Mouse (Mus musculus) heart, postnatal 36 days (tissue): Measurements from ENCODE around the gene Psmc5. TPM values are rescaled to one million over a fixed set of nuclear protein-coding genes. Genes with fewer than 3 reads are reported as not detected.

Source experiments
- DNase-seq, 2 experiments: peaks; one replicate each; pipeline ENCODE4 v3.0.0; 2021 to 2022
- intact Hi-C: fragments of 180-260 bp; cut with DNase I; formaldehyde crosslinking; loops from one replicate; pipeline ENCODE4 v1.15.1; 2025
- total RNA-seq, 2 experiments: library from RNA; stranded (reverse); gene quantifications; 2 replicates each; pipeline ENCODE4 v1.2.3; 2021

Psmc5 gene
- total RNA-seq, 2 experiments from 2014 or later, result 102 to 105 TPM

- DNase-seq, result peak; percentile 83 to 86
- intact Hi-C loops, result no loop called here
These were observed 12.5 kb downstream of the Psmc5 start for GRCm38 (mm10) chr11:106268326-106269059.

DNA sequence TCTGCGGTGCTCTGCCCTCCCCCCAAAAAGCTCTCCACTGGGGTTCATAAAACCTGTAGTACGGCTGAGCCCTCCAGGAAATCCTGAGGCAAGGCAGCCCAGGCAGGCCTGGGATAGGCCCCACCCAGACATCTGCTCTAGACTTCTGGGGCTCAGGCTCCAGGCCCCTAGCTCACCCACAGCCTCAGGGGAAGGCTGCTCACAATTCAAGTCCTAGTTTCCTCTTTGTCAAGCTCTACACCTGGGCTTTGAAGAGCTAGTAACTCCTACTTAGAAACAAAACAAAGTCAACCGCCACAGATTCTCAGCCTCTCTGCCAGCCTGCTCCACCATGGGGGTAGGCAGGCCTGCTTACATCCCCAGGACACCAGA, 13.1 kb downstream of the Psmc5 start:
- intact Hi-C loops, result no loop called here
- DNase-seq, result peak in 1 of 2 experiments; percentile 50

GRCm38 (mm10) chr11:106271131-106271793, 15.3 kb downstream of the Psmc5 start:
- intact Hi-C loops, result loop anchor here (10.0 kb wide), 1 partner anchor 344 kb away; the partner anchor contains the start of gene Tex2
- no peak for DNase-seq

- intact Hi-C loops, result loop anchor here (1.0 to 10.0 kb wide), 3 partner anchors 16 to 343 kb away; partner anchors contain the start of genes Ccdc47, Ddx42, Ftsj3 and Psmc5
- DNase-seq, result peak; percentile 44 to 56
These were observed 16.1 kb downstream of the Psmc5 start for GRCm38 (mm10) chr11:106271794-106272643.

GRCm38 (mm10) chr11:106272644-106273310, 16.8 kb downstream of the Psmc5 start, which contains the start of gene Smarcd2:
TSS of gene Smarcd2 (minus strand) at chr11:106272972.
- peak; percentile 99 for DNase-seq
- intact Hi-C loops, result loop anchor here (1.0 to 10.0 kb wide), 3 partner anchors 16 to 342 kb away; partner anchors contain the start of genes Ccdc47, Ddx42, Ftsj3 and Psmc5

- no peak for DNase-seq
- intact Hi-C loops, result loop anchor here (2.0 to 10.0 kb wide), 2 partner anchors 56 to 342 kb away; partner anchors contain the start of genes Ccdc47, Ddx42 and Tex2
These were observed 17.3 kb downstream of the Psmc5 start for GRCm38 (mm10) chr11:106273311-106273684.

- intact Hi-C loops, result loop anchor here (2.0 to 10.0 kb wide), 2 partner anchors 57 to 341 kb away; partner anchors contain the start of genes Ccdc47, Ddx42 and Tex2
- no peak for DNase-seq
These were observed 17.9 kb downstream of the Psmc5 start for GRCm38 (mm10) chr11:106273811-106274210.

DNA sequence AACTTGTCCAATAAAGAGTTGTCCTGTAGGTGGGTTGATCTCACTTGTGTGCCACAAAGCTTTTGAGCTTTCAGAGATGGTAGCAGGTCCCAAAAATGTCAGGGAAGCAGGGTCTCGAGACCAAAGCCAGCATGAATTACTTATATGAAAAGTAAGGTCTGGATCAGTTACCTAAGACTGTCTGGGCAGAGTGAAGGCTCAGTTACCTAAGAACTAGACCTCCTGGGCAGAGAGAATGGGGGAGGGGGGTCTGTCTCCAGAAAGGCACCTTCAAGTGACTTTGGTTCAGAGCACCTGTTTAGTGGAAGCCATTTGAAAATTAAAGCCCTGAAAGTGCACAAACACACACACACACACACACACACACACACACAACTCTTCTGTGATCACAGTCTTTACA, 18.4 kb downstream of the Psmc5 start:
- intact Hi-C loops, result loop anchor here (10.0 kb wide), 1 partner anchor 340 kb away; the partner anchor contains the start of gene Tex2
- no peak for DNase-seq

DNA sequence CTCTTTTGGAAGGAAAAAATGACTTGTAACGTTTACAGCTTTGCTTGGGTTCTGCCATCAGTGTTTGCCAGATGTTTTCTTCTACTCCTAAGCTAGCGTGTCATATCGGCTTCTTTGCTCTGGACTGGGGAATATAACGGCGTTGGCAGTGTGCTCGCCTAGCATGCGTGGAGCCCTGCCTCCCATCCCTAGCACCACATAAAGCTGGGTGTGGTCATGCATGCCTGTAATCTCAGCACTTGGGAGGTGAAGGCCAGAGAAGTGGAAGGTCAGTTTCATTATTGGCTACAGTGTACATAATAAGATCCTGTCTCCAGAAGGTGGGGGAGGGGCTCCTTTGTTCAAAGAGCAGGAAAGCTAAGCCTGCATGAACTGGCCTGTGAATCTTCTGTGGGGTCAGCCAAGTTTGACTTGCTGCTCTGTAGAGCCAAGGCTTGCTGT, 19.0 kb downstream of the Psmc5 start:
- intact Hi-C loops, result loop anchor here (10.0 kb wide), 1 partner anchor 340 kb away; the partner anchor contains the start of gene Tex2
- no peak for DNase-seq

- intact Hi-C loops, result loop anchor here (10.0 kb wide), 1 partner anchor 338 kb away; the partner anchor contains the start of gene Tex2
These were observed 20.5 kb downstream of the Psmc5 start, which contains the start of gene Tcam1 for GRCm38 (mm10) chr11:106276454-106276853. TSS of gene Tcam1 (plus strand) at chr11:106276672.

GRCm38 (mm10) chr11:106282452-106282851, 26.5 kb downstream of the Psmc5 start:
- intact Hi-C loops, result no loop called here
- DNase-seq, result no peak

More at GRCm38 (mm10) chr11:106276454-106276853, 20.5 kb downstream of the Psmc5 start, which contains the start of gene Tcam1:
- DNase-seq, result peak; percentile 92 to 98

DNA sequence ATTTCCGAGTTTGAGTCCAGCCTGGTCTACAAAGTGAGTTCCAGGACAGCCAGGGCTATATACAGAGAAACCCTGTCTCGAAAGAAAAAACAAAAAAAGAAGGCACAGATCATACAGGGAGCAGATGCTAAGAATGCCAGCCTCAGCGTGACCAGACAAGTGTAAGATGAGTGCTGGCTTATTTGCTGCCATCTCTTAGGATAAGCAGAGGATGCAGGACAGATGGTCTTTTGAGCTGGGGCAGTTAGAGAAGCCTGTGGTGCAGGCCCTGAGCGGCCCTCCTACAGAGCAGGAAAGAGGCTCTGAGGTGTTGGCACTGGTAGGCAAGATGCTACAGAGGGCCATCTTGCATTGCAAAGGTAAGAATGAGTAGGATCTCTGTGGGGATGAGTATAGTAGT, 27.4 kb downstream of the Psmc5 start:
- DNase-seq, result no peak
- intact Hi-C loops, result no loop called here

DNA sequence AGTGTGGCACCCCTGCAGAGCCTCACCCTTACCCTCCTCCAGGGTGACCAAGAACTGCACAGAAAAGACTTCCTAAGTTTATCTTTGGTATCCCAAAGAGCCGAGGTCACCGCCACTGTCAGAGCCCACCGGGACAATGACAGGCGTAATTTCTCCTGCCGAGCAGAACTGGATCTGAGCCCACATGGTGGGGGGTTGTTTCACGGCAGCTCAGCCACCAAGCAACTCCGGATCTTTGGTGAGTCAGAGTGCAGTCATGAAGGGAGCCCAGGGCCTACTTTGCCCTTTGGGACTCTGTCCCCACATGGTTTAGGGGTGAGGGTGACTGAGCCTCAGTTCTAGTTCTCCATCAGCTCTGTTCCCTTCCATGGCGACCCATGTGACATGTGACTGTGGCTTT, 28.2 kb downstream of the Psmc5 start:
- DNase-seq, result no peak
- intact Hi-C loops, result no loop called here

DNA sequence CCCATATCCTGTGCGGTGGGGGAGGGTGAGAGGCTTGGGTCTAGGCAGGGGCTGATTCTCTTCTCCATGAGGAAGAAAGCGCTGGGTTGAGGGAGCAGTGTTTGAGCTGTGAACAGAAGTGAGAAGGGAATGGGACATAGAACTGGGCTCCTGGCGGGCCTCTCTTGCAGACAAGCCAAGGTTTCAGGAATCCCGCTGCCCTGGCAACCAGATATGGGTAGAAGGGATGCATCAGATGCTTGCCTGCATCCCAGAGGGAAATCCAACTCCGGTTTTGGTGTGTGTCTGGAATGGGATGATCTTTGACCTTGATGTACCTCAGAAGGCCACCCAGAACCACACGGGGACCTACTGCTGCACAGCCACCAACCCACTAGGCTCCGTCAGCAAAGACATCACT, 30.3 kb downstream of the Psmc5 start:
- intact Hi-C loops, result no loop called here

DNA sequence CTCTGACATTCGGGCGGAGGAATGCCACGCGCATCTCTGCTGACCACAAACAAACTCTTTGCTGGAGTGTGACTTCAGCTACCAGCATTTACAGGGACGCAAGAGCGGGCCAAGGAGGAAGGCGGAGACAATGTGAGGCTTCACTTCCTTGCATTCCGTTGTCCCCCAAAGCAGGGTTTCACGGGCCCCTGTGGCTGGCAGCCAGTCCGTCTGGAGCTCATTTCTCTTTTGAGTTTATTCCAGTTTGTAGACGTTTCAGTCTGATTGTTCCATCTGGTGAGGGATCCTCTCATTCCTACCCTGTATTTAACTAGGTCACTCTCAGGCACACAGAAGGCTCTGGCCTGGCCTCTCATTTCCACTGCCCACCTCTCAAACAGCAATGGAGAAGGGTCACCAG, 31.0 kb downstream of the Psmc5 start:
- no peak for DNase-seq

More for the DNA sequence above, 30.3 kb downstream of the Psmc5 start:
- no peak for DNase-seq

DNA sequence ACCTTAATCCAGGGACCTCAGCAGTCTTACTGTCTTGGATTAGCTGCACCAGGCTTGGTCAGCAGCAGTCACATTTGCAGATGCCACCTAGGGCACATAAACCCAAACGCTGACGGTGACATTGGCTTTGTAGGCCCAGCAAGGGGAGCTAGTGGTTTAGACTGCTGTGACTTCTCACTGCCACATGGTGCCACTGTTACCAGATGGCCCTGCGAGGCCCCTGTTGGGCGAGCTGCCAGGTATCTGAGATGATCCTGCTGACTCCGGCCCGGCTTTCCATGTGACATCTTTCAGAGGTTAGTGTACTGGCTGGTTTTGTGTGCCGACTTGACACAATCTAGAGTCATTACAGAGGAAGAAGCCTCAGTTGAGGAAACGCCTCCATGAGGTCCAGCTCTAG, 33.4 kb downstream of the Psmc5 start:
- peak; percentile 48 for DNase-seq
- intact Hi-C loops, result no loop called here

More for the DNA sequence above, 31.0 kb downstream of the Psmc5 start:
- intact Hi-C loops, result no loop called here

DNA sequence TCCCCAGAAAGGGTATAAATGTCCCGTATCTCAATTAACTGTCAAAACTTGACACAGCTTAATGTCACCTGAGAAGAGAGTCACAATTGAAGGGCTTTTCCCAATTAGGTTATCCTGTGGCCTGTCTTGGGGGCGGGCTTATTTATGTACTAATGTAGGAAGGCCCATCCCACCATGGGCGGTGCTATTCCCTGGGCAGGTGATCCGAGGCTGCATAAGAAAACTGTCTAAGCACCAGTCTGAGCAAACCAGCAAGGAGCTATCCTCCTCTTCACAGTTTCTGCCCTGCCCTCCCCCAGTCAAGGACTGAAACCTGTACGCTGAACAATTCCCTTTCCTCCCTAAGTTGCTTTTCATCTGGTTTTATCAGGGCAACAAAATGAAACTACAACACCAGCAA, 34.4 kb downstream of the Psmc5 start:
- intact Hi-C loops, result no loop called here
- DNase-seq, result no peak

- intact Hi-C loops, result no loop called here
- DNase-seq, result no peak
These were observed 35.9 kb downstream of the Psmc5 start for GRCm38 (mm10) chr11:106291861-106292260.

DNA sequence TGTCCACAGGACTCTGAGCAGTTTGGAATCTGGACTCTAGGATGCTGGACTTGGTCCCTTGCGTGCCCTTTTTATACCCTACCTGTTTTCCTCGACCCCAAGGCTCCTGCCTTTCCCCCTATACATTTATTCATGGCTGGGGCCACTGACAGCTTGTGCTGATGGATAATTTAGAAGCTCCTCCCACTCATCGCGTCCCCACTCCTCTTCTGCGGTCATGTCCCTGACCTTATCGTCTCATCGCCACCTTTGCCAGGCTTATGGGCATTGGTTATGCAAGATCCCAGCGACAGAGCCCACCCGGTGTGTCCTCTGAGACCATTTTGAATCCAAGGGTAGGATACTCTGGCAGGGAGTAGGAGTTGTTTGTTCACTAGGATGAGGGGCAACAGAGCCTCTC, 45.8 kb downstream of the Psmc5 start, which contains the start of gene Gh:
TSS of gene Gh (minus strand) at position 101 of the 400 bp plus-strand sequence.
- no peak for DNase-seq
- intact Hi-C loops, result loop anchor here (1.0 to 2.0 kb wide), 3 partner anchors 24 to 91 kb away; no protein-coding TSS in a partner anchor
